Mouse (Mus musculus) liver, adult 2 months (tissue): Measurements from ENCODE around the gene Hdac4.

Experiments
- CTCF ChIP-seq: fragments of 200-500 bp; IDR thresholded peaks from 2 replicates; pipeline ENCODE4 v1.5.1; 2011; ENCODE audit warnings: low read depth, low read length, control low read depth
- POLR2A ChIP-seq: fragments of 200-500 bp; IDR thresholded peaks from 2 replicates; pipeline ENCODE4 v1.6.1; 2011; ENCODE audit warnings: low read length, control low read depth; ENCODE audit not compliant: insufficient read depth; ENCODE audit errors: extremely low read depth

DNA sequence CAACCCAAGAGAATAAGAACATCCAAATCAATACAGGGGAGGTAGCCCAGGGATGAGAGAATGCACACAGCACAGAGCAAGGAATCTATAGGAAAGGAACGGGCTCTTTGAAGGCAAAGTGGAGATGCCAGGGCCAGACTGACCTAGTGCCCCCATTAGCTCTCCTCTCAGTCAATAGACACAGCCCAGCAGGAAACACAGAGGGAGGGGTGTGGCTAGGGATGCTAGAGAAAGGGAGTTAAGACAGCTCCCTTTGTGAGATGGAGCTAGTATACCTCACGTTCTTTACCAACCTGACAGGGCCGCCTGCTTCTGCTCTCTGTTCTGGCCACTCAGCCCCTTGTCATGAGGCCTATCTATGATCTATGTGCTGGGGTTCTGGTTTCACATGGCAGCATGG is 144.9 kb downstream of the Hdac4 start:
- no peak for TF ChIP-seq CTCF
- no peak for TF ChIP-seq POLR2A
